Mouse (Mus musculus) heart, adult 2 months (tissue): ENCODE results near the gene Spsb1.

Experiments used
- CTCF ChIP-seq: fragments of 200-600 bp; IDR thresholded peaks from 2 replicates; pipeline ENCODE4 v1.8.1; 2022; ENCODE audit warnings: antibody characterized with exemption, mild to moderate bottlenecking, moderate library complexity
- EP300 ChIP-seq: fragments of 200-500 bp; IDR thresholded peaks from 2 replicates; pipeline ENCODE4 v1.6.1; 2011; ENCODE audit warnings: low read depth, low read length, control low read depth; ENCODE audit not compliant: insufficient read depth
- POLR2A ChIP-seq: fragments of 200-500 bp; IDR thresholded peaks from 2 replicates; pipeline ENCODE4 v1.6.1; 2011; ENCODE audit warnings: mild to moderate bottlenecking, low read depth, low read length, control low read depth; ENCODE audit not compliant: insufficient read depth

GRCm38 (mm10) chr4:149918455-149919070, 36.3 kb downstream of the Spsb1 start:
- TF ChIP-seq POLR2A: no peak
- no peak for TF ChIP-seq CTCF
- TF ChIP-seq EP300: no peak
